Mouse (Mus musculus): Measurements from ENCODE around the gene Tmem91. TPM values are rescaled to one million over a fixed set of nuclear protein-coding genes. Genes with fewer than 3 reads are reported as not detected.

Gene Tmem91
- total RNA-seq, 1 experiment from 2014 or later: 0.78 TPM

GRCm38 (mm10) chr7:25699851-25700250, 24.9 kb upstream of the Tmem91 start:
- DNase-seq: no peak

DNA sequence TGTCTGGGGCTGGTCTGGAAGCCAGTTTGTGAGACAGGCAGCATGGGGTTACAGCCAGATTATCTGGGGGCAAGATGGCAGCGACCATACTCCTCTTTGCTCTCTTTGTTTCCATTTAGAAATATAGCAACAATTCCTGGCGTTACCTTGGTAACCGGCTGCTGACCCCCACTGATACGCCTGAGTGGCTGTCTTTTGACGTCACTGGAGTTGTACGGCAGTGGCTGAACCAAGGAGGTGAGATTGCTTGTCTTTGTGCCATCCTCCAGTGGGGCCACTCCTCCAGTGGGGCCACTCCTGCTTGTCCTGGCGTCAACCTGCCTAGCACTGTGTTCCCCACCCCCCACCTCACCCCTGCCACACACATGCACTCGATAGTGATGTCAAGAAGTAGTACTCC, 19.1 kb upstream of the Tmem91 start:
- DNase-seq: no peak

DNA sequence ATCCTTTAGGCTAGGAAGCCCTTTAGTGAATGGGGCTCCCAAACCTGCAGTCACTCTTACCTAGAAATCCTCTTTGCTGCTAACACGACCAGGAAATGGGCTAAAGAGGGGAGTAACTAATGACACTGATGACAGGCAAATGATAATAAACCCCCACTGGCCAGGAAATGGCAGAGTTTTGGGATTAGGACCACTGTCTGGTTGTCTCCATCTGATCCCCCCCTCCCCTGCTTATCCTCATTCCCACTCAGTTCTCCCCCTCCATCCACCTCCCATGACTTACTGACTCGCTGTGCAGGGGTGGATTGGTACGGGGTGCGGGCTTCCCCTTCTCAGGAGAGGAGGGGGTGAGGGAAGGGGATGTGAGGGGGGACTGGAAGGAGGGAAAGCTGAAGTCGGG, 15.1 kb upstream of the Tmem91 start:
- DNase-seq: no peak

- no peak for DNase-seq
These were observed 14.6 kb upstream of the Tmem91 start for GRCm38 (mm10) chr7:25689603-25690021.

GRCm38 (mm10) chr7:25688810-25689586, 14.0 kb upstream of the Tmem91 start:
- peak; percentile 88 for DNase-seq

DNA sequence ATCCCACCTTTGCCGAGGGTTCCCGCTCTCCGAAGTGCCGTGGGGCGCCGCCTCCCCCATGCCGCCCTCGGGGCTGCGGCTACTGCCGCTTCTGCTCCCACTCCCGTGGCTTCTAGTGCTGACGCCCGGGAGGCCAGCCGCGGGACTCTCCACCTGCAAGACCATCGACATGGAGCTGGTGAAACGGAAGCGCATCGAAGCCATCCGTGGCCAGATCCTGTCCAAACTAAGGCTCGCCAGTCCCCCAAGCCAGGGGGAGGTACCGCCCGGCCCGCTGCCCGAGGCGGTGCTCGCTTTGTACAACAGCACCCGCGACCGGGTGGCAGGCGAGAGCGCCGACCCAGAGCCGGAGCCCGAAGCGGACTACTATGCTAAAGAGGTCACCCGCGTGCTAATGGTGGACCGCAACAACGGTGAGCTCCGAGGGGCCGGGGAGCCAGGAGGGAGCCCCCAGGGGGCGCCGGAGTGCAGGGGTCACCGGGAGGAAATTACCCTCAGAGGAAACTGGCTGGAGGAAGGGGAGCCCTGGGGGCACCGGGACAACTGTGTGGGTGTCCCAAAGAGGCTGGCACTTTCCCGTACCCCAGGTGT, 12.9 kb upstream of the Tmem91 start:
- DNase-seq: peak; percentile 78

DNA sequence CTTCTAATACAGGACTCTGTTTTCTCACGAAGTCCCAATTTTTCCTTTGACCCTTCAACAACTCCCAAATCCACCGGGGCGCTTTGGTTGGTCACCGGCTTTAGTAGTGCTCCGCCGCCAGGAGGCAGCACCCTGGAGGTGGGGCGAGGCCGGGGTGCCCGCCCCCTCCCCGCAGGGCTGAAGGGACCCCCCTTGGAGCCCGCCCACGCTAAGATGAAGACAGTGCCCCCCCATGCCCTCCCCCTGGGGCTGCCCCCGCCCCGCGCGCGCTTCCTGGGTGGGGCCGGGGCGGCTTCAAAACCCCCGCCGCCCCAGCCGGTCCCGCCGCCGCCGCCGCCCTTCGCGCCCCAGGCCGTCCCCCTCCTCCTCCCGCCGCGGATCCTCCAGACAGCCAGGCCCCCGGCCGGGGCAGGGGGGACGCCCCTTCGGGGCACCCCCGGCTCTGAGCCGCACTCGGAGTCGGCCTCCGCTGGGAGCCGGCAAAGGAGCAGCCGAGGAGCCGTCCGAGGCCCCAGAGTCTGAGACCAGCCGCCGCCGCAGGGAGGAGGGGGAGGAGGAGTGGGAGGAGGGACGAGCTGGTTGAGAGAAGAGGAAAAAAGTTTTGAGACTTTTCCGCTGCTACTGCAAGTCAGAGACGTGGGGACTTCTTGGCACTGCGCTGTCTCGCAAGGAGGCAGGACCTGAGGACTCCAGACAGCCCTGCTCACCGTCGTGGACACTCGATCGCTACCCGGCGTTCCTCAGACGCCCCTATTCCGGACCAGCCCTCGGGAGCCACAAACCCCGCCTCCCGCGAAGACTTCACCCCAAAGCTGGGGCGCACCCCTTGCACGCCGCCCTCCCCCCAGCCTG, 11.9 kb upstream of the Tmem91 start, which contains the start of gene Tgfb1:
Gene Tgfb1, plus strand, starts transcription at position 323 of the 852 bp plus-strand sequence.
- peak; percentile 89 for DNase-seq

DNA sequence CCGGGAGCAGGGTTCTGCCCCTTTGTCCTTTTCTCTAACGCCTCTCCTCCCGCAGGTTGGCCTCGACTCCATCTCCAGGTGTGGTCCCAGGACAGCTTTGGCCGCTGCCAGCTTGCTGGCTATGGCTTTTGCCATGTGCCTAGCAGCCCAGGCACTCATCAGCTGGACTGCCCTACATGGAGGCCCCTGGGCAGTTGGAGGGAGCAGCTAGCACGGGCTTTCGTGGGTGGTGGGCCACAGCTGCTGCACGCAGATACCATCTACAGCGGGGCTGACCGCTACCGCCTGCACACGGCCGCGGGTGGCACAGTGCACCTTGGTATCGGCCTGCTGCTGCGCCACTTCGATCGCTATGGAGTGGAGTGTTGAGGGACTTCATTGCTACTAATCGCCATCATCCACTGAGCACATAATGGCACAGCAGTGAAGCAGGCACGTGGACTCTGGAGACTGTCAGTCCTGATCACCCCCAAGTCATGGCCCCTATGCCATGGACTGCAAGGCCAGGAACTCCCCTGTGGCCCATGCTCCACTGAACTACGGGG, 11.0 kb upstream of the Tmem91 start:
- no peak for DNase-seq

DNA sequence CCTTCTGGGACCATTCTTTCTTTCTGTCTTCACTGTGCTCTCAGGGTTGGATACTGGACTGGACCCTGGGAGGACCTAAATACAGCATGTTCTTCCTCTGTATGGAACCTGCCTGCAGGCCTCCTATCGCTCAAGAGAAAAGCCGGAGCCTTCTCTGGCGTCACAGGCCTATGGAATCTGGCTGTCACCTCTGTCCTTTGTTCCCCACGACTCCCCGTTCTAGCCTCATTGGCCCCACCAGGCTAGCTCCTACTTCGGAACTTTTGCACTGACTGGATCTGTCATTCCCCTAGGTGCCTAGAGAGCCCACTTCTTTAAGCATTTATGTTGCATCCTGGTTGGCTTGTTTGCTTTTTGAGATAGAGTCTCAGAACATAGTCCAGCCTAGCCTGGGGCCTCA, 9.7 kb upstream of the Tmem91 start:
- DNase-seq: no peak

DNA sequence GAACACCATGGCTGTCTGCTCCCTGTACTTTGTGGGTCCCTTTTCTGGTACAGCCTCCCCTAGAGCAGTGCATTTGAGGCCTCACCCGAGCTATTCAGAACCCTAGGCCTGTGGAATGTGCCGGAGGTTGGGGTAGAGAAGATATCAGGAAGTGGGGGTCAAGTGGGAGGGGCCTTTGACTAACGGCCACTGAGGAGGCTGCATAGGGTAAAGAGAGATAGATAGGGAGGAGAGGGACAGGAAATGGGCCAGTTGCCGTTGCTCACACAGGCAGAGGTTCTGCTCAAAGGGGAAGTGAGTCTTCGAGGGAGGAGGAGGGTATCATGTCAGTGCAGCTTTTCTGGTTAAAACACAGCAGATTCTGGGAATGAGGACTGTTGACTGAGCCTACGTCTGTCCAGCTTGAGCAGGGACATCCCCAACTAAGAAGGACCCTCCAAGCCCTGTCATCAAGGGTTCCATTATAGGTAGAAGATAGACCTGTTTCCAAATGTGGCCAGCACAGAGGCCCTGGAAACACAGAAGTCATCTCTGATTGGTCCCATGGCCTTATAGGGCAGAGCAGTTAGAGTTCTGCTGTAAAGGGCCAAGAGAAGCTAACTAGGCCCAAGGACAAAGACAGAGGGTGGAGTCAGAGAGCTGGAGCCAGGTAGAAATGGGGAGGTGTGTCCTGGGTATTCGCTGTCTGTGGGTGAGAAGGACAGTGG, 8.7 kb upstream of the Tmem91 start:
- no peak for DNase-seq

DNA sequence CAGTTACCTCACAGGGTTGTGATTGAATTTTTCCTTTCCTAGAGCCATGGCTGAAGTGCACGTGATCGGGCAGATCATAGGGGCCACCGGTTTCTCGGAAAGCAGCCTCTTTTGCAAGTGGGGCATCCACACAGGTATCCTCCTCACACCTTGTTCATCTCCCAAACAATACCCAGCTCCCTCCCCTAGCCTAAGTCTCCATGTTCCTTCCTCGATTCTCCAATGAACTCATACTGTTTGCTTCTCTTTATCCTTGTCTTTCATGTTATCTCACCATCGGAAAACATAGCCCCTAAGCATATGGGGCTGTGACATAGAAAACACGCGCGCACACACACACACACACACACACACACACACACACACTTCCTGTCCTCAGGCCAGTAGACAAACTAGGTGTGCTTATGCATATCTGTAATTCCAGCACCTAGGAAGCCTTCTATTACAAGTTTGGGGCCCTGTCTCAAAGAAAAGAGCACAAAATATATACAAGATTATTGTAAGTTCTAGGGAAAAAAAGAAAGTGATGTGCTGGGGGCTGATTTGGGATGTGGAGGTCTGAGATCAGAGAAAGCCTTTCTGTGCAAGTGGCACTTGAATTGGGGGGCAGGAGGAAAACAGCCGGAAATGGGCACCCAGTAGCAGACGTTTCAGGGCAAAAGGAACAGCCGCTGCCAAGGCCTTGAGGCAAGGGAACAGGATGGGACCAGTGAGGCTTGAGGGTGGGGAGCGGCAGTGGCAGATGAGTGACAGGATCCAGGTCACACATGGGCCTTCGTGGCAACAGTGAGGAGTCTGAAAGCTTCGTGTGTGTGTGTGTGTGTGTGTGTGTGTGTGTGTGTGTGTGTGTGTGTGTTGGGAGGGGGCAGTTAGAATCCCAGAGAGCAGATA, 6.6 kb upstream of the Tmem91 start:
- no peak for DNase-seq

GRCm38 (mm10) chr7:25680514-25681258, 5.7 kb upstream of the Tmem91 start, which contains the start of gene B9d2:
Gene B9d2, plus strand, starts transcription at chr7:25680780.
- peak; percentile 98 for DNase-seq

- no peak for DNase-seq
These were observed 5.0 kb upstream of the Tmem91 start for GRCm38 (mm10) chr7:25679971-25680370.

GRCm38 (mm10) chr7:25677013-25677412, 2.0 kb upstream of the Tmem91 start:
- DNase-seq: no peak

GRCm38 (mm10) chr7:25676085-25676781, 1.3 kb upstream of the Tmem91 start:
- DNase-seq: peak; percentile 86

- no peak for DNase-seq
These were observed 439 bp upstream of the Tmem91 start for GRCm38 (mm10) chr7:25675405-25675804.

- no peak for DNase-seq
These were observed 669 bp downstream of the Tmem91 start for GRCm38 (mm10) chr7:25674297-25674696.

DNA sequence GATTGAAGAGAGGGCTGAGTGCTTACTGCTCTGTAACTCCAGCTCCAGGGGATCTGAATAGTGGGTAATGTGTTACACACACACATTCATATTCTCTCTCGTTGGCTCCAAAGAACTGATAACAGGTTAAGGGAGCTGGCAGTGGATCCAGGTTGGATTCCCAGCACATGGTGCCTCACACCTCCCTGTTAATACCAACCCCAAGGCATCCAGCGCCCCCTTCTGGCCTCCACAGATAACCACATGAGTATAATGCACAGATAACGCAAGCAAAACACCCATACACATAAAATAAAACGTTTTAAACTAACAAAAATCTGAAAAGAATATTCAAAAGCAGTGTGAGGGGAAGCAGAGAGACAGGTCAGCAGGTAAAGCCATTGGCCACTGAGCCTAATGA, 2.5 kb downstream of the Tmem91 start:
- no peak for DNase-seq

GRCm38 (mm10) chr7:25671686-25672085, 3.3 kb downstream of the Tmem91 start:
- no peak for DNase-seq
